Mouse (Mus musculus): ENCODE measurements around the gene Foxr1.

The Foxr1 gene

GRCm38 (mm10) chr9:44440961-44441360 is at the start of gene Foxr1:
Gene Foxr1 (minus strand): TSS chr9:44441136.
- DNase-seq: no peak

- DNase-seq: no peak
These were observed 49.4 kb upstream of the Foxr1 start for GRCm38 (mm10) chr9:44490086-44490967.

GRCm38 (mm10) chr9:44489651-44490085 is 48.7 kb upstream of the Foxr1 start:
- no peak for DNase-seq

- DNase-seq: no peak
These were observed 48.0 kb upstream of the Foxr1 start for GRCm38 (mm10) chr9:44488855-44489381.

GRCm38 (mm10) chr9:44488416-44488815 is 47.5 kb upstream of the Foxr1 start:
- DNase-seq: no peak

- peak; percentile 6 for DNase-seq
These were observed 46.5 kb upstream of the Foxr1 start for GRCm38 (mm10) chr9:44487441-44487840.

DNA sequence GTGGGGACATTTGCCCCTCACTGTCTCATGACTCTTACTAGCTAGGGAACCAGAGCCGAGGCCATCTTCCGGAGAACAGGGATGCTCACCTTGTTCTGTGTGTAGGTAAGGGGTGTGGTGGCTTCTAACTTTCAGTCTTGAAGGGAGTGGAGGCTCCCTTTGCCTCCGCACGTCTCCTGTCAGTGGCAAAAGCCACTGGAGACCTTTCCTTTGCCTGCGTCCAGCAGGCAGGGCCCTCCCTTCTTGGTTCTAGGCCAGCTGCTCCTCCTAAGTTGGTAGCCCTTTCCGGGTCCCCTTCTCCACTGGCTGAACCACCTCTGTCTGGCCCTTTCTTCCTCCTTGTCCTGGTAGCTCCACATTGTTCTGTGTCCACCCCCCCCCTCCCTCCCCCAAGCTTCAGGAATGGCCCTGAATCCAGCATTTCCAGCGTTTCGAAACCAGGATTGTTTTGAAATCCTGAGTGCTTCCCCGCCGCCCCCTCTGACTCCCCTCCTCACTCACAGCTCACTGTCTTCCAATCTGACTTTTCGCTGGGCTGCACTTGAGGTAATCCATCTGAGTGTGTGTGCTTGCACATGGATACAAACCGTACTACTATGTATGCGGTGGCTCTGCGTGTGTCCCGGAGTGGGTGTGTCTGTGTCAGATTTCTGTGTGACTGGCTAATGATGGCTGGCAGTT is 45.9 kb upstream of the Foxr1 start:
- no peak for DNase-seq

DNA sequence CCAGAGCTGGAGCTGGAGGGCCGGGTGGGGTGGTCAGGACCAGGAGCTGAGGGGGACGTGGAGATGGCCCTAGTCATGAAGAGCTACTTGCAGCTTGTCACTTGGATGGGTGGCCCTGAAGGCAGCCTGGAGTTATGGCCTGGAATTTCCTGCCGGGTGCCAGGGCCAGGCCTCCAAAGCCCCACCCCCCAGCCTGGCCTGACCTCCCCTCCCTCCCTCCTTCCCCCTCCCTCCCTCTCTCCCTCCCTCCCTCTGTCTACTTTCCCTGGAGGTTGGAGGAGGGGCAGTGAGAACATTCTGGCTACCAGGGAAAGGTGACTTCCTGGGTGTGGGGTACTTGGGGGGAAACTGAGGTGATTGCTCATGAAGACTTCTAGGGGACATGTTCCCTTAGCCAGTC is 45.4 kb upstream of the Foxr1 start:
- no peak for DNase-seq

GRCm38 (mm10) chr9:44485516-44486161 is 44.7 kb upstream of the Foxr1 start:
- peak; percentile 4 for DNase-seq

DNA sequence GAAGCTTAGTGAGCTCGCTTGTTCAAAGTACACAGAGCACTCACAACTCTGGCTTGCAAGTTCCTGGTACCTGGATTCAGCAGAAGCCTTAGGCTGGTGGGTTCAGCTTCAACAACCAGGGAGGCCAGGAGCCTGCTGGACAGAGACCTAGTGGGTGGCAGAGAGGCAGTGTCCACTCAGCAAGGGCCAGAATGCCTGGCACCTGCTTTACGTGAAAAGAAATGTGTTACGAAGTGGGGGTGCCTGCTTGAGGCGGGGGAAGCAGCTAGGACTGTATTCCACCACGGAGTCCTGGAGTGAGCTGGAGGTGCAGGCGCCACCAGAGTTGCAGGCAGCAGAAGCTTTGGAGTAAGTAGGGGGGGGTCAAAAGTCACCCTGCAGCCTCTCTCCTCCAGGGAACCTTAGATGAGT is 44.2 kb upstream of the Foxr1 start:
- no peak for DNase-seq

DNA sequence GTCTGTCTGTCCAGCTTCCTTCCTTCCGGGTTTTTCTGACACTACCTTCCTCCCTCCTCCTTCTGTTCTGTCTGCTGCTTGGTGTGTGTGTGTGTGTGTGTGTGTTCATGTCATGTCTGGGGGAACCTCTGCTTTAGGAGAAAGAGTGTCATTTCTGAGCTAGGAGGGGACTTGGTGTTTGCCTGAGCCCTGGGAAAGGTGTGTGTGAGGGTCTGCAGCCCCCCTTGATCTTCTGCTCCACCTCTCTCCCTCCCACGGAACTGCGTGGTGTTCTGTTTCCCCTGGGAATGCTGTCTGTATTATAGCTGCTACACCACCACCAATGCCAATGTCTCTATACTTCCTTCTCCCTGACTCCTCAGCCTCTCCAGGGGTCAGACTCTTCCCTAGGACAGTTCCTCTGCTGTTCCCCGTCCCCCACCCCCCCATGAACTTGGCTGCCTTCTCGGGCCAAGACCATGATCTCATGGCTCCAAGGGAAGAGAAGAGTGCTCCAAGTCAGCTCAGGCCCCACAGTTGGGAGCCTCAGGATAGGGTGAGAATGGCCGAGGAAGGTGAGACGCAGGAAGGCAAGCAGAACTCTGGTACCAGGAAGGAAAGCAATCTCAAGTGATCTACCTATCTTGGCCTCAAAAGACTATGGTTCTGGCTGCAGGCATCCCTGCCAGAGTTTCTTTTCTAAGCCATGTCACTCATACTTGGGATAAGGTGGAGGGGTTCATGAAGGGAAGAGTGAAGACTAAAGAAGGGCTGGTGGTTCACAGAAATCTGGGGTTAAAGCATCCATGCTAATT is 43.6 kb upstream of the Foxr1 start:
- no peak for DNase-seq

- DNase-seq: peak; percentile 70
These were observed 42.6 kb upstream of the Foxr1 start for GRCm38 (mm10) chr9:44483510-44484044.

DNA sequence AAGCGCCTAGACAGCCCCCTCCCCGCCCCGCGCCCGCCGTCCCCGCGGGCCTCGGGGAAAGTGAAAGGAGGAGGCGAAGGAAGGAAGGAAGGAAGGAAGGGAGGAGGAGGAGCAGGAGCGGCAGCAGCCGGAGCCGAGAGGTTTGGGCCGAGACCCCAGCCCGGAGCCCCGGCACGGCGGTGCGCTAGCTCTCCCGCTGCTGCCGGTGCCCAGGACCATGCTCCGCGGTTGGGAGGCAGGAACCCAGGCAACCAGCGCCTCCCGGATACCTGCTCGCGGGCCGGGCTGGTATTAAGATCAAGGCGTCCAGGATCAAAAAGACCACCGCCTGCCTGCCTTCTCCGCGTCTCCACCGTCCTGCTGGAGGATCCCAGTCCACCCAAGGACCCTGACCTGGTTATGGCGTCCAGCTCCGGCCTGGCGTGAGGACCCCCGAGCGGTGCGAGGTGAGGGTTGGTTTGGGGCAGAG is 42.1 kb upstream of the Foxr1 start:
- DNase-seq: peak; percentile 62

DNA sequence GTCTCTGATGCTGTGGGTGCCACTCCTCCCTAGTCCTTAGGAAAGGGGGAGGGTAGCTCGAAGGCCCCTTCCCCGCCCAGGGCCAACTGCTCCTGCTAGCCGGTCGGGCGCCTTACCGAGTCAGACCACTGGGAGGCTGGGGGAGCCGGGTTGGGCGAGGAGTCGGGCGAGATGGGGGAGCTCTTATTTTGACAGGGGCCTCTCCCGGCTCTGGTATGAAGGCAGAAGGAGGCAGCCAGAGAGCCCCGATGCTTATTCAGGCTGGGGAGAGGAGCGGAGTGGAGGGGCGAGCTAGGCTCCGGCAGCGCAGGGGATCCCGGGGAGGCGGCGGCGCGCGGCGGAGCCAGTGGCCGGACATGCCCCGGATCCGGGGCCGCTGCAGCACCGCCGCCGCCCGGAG is 41.6 kb upstream of the Foxr1 start, which contains the start of gene Bcl9l:
Bcl9l (plus strand) TSS at position 274 of the 400 bp plus-strand sequence.
- peak; percentile 95 for DNase-seq

DNA sequence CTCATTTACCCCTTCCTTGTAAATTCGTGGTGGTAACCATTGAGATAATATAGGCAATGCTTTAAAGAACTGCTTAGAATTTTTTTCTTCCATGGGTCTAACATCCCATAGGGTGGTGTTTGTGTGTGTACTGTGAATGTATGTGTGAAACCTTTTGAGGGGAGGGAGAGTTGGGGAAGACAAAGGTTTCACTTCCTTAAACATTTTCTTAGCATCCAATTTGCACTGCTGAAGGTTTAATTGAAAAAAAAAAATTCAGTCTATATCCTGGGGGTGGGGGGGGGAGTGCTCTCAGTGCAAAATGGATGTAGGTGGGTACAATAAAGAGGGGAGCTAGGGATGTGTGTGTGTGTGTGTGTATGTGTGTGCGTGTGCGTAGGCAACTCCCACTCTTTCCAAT is 41.2 kb upstream of the Foxr1 start:
- no peak for DNase-seq

DNA sequence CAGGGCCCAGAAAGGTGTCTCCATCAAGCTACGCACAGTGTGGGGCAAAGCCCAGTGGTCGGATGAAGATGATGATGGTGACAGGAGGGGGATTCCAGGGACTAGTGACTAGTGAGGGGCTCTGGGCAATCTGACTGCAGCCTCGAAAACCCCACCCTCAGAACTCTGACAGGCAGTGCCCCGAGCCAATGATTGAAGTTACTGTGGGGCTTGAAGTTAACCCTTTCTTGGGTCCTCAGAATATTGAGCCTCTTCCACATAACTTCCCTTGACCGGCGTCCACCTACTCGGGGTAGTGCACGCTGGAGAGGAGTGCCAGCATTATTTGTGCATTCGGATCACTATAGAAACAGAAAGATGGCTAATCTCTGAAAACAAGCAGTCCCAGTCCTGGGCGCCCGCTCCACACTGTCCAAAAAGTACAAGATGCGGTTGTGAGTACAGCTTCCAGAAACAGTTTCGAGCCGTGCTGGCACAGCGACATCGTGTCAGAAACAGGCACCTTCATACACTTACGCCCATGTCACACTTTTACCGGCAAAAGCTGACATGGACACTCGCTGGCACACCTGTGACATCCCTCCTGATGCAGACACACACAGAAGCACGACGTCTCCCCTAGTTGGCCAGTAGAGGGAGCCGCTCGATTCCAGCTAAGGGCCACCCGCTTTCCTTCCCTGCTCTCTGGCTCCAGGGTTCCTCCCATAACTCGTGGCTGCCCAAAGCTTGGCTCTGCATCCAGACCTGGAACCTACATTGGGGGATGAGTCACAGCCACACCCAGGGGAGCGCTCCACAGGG is 38.9 kb upstream of the Foxr1 start:
- DNase-seq: peak; percentile 86

DNA sequence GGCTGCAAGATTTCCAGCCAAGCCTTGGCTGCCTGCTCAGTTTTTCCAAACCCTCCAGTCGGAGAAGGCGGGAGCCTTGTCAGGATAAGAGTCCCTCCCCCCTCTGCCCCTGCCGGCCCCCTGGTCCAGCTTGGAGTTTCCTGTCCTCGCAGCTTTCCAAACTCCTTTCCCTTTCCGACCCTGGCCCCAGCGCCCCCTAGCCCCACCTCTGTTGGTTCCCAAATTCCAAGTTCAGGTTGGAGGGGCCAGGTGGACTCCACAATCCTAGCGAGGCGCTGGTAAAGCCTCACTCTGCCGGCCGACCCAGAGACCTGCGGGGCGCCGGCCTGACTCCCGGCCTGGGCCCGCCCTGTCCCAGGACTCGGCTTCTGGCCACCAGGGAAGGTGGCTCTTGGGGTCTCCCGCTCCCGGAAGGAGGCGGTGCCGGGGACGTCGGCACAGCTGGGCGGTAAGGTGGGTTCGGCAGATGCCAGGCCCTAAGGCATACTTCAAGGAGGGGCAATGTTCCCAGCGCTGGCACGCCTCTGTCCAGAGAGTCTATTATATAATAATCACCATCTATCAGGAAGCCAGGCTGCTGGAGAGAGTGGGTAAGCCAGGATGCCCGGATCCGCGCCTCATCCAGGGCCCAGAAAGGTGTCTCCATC is 38.1 kb upstream of the Foxr1 start:
- DNase-seq: peak; percentile 53

DNA sequence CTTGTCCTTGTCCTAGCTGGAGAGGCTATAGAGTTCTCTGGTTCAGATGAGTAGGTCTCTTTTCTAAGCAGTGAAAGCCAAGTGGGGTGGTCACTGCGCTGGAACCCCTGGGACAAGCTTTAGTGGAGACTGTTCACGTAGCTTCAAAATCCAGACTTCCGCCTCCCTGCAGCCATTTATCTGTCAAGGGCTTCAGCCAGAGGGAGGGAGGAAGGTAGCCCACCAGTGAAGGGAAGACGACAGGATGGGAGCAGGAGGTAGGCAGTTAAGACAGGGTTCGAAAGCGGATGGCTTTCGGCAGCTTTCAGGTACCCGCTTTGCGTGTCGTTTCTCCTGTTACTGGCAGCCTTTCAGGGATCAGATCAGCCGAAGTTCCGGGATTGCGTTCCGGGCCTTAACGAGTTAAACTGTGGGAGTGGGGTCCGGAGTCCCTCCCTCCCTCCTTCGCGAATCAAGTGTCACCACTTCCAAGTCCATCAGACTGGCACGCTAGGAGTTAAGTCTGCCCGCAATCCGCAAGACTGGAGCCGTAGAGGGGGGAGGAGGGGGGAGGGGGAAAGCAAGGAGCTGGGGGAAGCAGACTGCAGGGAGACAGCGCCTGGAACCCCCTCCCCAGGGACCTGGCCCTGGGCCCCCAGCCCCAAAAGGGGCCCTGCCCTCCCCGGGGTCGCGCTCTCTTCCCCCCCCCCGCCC is 37.4 kb upstream of the Foxr1 start:
- peak; percentile 42 for DNase-seq

GRCm38 (mm10) chr9:44477339-44478228 is 36.6 kb upstream of the Foxr1 start:
- peak; percentile 67 for DNase-seq
